Mouse (Mus musculus) erythroid progenitor cell, adult 5-6 weeks (primary cell): ENCODE measurements at regions not wholly inside any gene's neighbourhood (a gene's known extent, or its start where the extent isn't known, plus 50 kb on each side); places are given as distances from the start of the nearest gene placed in this dataset.
A peak's percentile ranks its signal among the peaks of the same experiment; 100 is the strongest.

Experiments
- ATAC-seq: replicated peaks from 2 replicates; pipeline ENCODE4 v1.8.0; 2016; ENCODE audit warnings: moderate number of reproducible peaks, mild to moderate bottlenecking, moderate TSS enrichment, inconsistent platforms; ENCODE audit not compliant: poor library complexity, low FRiP score, severe bottlenecking

- peak; percentile 100 for ATAC-seq
These were observed 371.2 kb upstream of the Gabra5 start for GRCm38 (mm10) chr7:57881055-57881454.
